Mouse (Mus musculus): ENCODE data around the gene Ngrn.

Ngrn gene

DNA sequence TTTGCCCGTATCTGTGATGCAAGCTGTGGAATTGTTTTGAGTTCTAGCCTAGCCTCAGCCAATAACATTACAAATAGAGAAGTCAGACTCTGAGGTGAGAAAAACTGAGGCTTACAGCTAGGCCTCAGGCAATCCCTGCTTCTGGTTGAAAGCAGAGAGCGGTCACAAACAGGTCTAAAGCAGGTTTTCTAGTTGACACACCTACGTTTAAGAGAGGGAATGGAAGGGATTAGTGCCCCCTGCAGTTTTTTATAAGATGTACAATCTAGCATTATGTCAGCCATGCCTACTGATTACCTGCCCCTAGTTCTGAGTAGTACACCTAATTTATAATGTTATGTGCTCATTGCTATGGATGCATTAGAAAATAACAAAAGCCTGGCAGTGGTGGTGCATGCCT is 46.8 kb downstream of the Ngrn start:
- peak; percentile 52 for DNase-seq (ENCODE audit: low read depth, low spot score)

DNA sequence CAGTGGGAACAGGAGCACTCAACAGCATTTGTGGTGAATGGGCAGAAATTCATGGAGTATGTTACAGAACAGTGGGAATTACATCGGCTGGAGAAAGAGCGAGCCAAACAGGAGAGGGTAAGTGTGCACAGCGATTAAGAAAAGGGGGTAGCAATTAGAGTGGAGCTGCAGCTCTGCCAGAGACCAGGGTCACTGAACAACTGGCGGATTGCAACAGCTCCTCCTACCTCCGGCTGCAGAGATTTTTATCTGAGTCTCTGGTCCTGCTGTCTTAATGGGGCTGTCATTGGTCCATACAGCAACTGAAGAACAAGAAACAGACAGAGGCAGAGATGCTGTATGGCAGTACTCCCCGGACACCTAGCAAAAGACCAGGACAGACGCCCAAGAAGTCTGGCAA is 49.8 kb downstream of the Ngrn start:
- DNase-seq (ENCODE audit: low read depth, low spot score), result no peak

Measured in ZHBTc4 (cell line).